Mouse (Mus musculus) E14TG2a.4 (cell line): ENCODE results near the gene Actrt2.

ENCODE experiments used
- CTCF ChIP-seq: conservative IDR thresholded peaks from 2 replicates; pipeline ENCODE4 v1.5.1; 2014; ENCODE audit warnings: low read length
- NANOG ChIP-seq: IDR thresholded peaks from 2 replicates; pipeline ENCODE4 v1.6.1; 2014; ENCODE audit warnings: borderline replicate concordance, low read length, mixed read lengths

DNA sequence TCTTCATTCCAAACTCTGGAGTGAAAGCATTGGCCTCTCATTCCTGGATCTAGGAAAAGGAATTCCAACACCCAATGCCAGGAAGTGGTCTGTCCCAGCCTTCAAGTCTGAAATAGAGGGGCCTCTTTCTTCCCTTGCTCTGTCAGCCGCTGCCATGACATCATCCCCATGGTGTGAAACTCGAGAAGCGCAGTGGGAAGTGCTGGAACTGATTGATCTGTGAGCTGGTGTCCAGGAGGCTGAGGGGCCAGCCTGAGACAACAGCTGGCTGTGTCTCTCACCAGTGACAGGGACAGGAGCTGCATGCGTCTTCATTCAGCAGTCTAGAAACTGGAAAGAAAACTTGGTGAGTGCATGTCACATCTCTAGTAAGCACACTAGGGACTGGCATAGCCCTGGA is 28.5 kb upstream of the Actrt2 start:
- TF ChIP-seq CTCF (no peak), NANOG (no peak)
